Comparison of ENCODE assay signal across 8 mouse cellular contexts in the genomic region with DNA sequence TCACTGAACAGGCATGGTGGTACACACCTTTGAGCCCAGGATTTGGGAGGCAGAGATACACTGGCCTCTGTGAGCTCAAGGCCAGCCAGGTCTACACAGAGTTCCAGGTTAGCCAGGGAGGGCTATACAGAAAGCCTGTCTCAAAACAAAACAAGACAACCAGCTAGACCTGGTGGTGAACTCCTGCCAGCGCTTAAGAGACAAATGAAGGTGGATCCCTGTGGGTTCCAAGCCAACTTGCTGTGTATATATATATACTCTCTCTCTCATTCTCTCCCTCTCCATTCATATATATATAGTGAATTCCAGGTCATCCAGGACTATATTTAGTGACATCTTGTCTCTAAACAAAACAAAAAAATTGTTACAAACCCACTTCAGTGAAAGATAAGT. TPM values are rescaled to one million over a fixed set of nuclear protein-coding genes. Genes with fewer than 3 reads are reported as not detected.
DNase-seq lines count a peak whose midpoint lies in the region; ATAC-seq lines count a peak whose summit lies in the region.

No protein-coding gene starts in this region.

- no peaks in the 10 kb centered on the region for H3K9me3 ChIP-seq in heart, embryonic 10.5 days
- H3K9me3 ChIP-seq in forebrain, embryonic 15.5 days, result no peaks in the 10 kb centered on the region
- no peaks in the 10 kb centered on the region for H3K9me3 ChIP-seq in liver, embryonic 16.5 days (replicated peaks; ENCODE audit: control insufficient read depth, low read length)

- no peak for ATAC-seq in forebrain, embryonic 15.5 days (replicated peaks)
- ATAC-seq in liver, embryonic 16.5 days (ENCODE audit: low read depth), result no peak

- H3K4me3 ChIP-seq in heart, embryonic 10.5 days, result peak overlapping the region; percentile 89
- peak overlapping the region; percentile 60 for H3K4me3 ChIP-seq in forebrain, embryonic 15.5 days
- H3K4me3 ChIP-seq in liver, embryonic 16.5 days (ENCODE audit: low read depth, low read length), result peak overlapping the region; percentile 96

- H3K27ac ChIP-seq in heart, embryonic 10.5 days, result peak overlapping the region; percentile 94
- H3K27ac ChIP-seq in forebrain, embryonic 15.5 days (replicated peaks), result peak overlapping the region; percentile 74; the same call in 1 of the 2 replicates
- H3K27ac ChIP-seq in liver, embryonic 16.5 days (ENCODE audit: low read length), result peak overlapping the region; percentile 93

- H3K9ac ChIP-seq in forebrain, embryonic 15.5 days (replicated peaks), result peak overlapping the region; percentile 61
- H3K9ac ChIP-seq in liver, embryonic 16.5 days (ENCODE audit: low read depth, low read length), result peak overlapping the region; percentile 93

- peaks cover 22% of the 10 kb centered on the region for H3K4me1 ChIP-seq in heart, embryonic 10.5 days
- H3K4me1 ChIP-seq in forebrain, embryonic 15.5 days, result peaks cover 28% of the 10 kb centered on the region
- H3K4me1 ChIP-seq in liver, embryonic 16.5 days (ENCODE audit: control insufficient read depth, low read depth, low read length), result peaks cover 28% of the 10 kb centered on the region

- no peaks in the 10 kb centered on the region for H3K27me3 ChIP-seq in heart, embryonic 10.5 days (ENCODE audit: insufficient read depth, poor library complexity, severe bottlenecking)
- no peaks in the 10 kb centered on the region for H3K27me3 ChIP-seq in forebrain, embryonic 15.5 days
- H3K27me3 ChIP-seq in liver, embryonic 16.5 days (ENCODE audit: control insufficient read depth, insufficient read depth, low read depth, low read length), result no peaks in the 10 kb centered on the region

- H3K4me2 ChIP-seq in forebrain, embryonic 15.5 days (replicated peaks), result peak overlapping the region; percentile 61
- H3K4me2 ChIP-seq in liver, embryonic 16.5 days (ENCODE audit: low read depth, low read length), result peak overlapping the region; percentile 63

- H3K36me3 ChIP-seq in heart, embryonic 10.5 days, result peaks cover 46% of the 10 kb centered on the region
- peaks cover 17% of the 10 kb centered on the region; the same call in 1 of the 2 replicates for H3K36me3 ChIP-seq in forebrain, embryonic 15.5 days
- H3K36me3 ChIP-seq in liver, embryonic 16.5 days (ENCODE audit: control insufficient read depth, insufficient read depth), result peaks cover 15% of the 10 kb centered on the region

- 56% methylated on average over 1 of the region's 1 CpGs for WGBS in heart, embryonic 10.5 days
- WGBS in forebrain, embryonic 15.5 days, result 43% methylated on average over 1 of the region's 1 CpGs
- 60% methylated on average over 1 of the region's 1 CpGs for WGBS in liver, embryonic 16.5 days (ENCODE audit: insufficient replicate concordance)

- no peak for DNase-seq in heart, embryonic 10.5 days (ENCODE audit: low spot score)
- no peak for DNase-seq in heart, postnatal 4 days
- DNase-seq in A20 (ENCODE audit: low read depth, low spot score), result peak; percentile 48
- no peak for DNase-seq in natural killer cell, adult 2 months (ENCODE audit: low spot score in 2 of 2)
- no peak for DNase-seq in cerebellum, adult 11-12 months
- no peak for DNase-seq in thymus, postnatal 4 days

RNA-seq across cellular contexts. Expression of gene Acot8, which starts 0.8 kb away (rescaled TPM):
- polyA plus RNA-seq in heart, embryonic 10.5 days (2016; fragmentation: Nextera tagmentation; extraction: Ambion mirVana), result 17.8 and 21.5 TPM in 2 replicates
- total RNA-seq in heart, postnatal 4 days (2021), result 10 to 100 TPM; 13.1 to 13.5 TPM
- 17.1 and 17.2 TPM in 2 replicates for polyA plus RNA-seq in forebrain, embryonic 15.5 days (2015; fragmentation: Nextera tagmentation; extraction: Ambion mirVana)
- 19.8 and 20.6 TPM in 2 replicates for polyA plus RNA-seq in liver, embryonic 16.5 days (2015; fragmentation: Nextera tagmentation; extraction: Ambion mirVana)

RNA-seq across cellular contexts. Expression of gene Zswim3, which starts 1.0 kb away (rescaled TPM):
- polyA plus RNA-seq in heart, embryonic 10.5 days (2016; fragmentation: Nextera tagmentation; extraction: Ambion mirVana), result 7.7 and 9.7 TPM in 2 replicates
- 1 to 10 TPM; 1.8 to 2.3 TPM for total RNA-seq in heart, postnatal 4 days (2021)
- 13.9 and 14.5 TPM in 2 replicates for polyA plus RNA-seq in forebrain, embryonic 15.5 days (2015; fragmentation: Nextera tagmentation; extraction: Ambion mirVana)
- 4.3 TPM in 2 replicates for polyA plus RNA-seq in liver, embryonic 16.5 days (2015; fragmentation: Nextera tagmentation; extraction: Ambion mirVana)

RNA-seq across cellular contexts. Expression of gene Snx21, which starts 18.3 kb away (rescaled TPM):
- polyA plus RNA-seq in heart, embryonic 10.5 days (2016; fragmentation: Nextera tagmentation; extraction: Ambion mirVana), result 19.1 and 29.5 TPM in 2 replicates
- 10 to 100 TPM; 22.9 to 24.1 TPM for total RNA-seq in heart, postnatal 4 days (2021)
- polyA plus RNA-seq in forebrain, embryonic 15.5 days (2015; fragmentation: Nextera tagmentation; extraction: Ambion mirVana), result 24.6 and 29.8 TPM in 2 replicates
- polyA plus RNA-seq in liver, embryonic 16.5 days (2015; fragmentation: Nextera tagmentation; extraction: Ambion mirVana), result 9.4 and 12.1 TPM in 2 replicates

RNA-seq across cellular contexts. Expression of gene Zswim1, which starts 18.6 kb away (rescaled TPM):
- 13.7 and 14.3 TPM in 2 replicates for polyA plus RNA-seq in heart, embryonic 10.5 days (2016; fragmentation: Nextera tagmentation; extraction: Ambion mirVana)
- 1 to 10 TPM; 5.0 to 5.8 TPM for total RNA-seq in heart, postnatal 4 days (2021)
- 22.8 TPM in 2 replicates for polyA plus RNA-seq in forebrain, embryonic 15.5 days (2015; fragmentation: Nextera tagmentation; extraction: Ambion mirVana)
- 3.4 and 4.1 TPM in 2 replicates for polyA plus RNA-seq in liver, embryonic 16.5 days (2015; fragmentation: Nextera tagmentation; extraction: Ambion mirVana)

RNA-seq across cellular contexts. Expression of gene Tnnc2, which starts 24.1 kb away (rescaled TPM):
- polyA plus RNA-seq in heart, embryonic 10.5 days (2016; fragmentation: Nextera tagmentation; extraction: Ambion mirVana), result 0.67 TPM in 1 of 2 replicates, not detected in the other
- 10 to 100 TPM in 1 of 2 experiments, not detected in 1; 10.8 TPM for total RNA-seq in heart, postnatal 4 days (2021)
- polyA plus RNA-seq in forebrain, embryonic 15.5 days (2015; fragmentation: Nextera tagmentation; extraction: Ambion mirVana), result 0.45 and 0.60 TPM in 2 replicates
- 29.4 and 67.5 TPM in 2 replicates for polyA plus RNA-seq in liver, embryonic 16.5 days (2015; fragmentation: Nextera tagmentation; extraction: Ambion mirVana)
